Mouse (Mus musculus): Measurements from ENCODE around the gene Zer1. TPM values are rescaled to one million over a fixed set of nuclear protein-coding genes. Genes with fewer than 3 reads are reported as not detected.
"Not testable (repeated sequence)": the region's sequence is repeated elsewhere in the genome, so short reads cannot be mapped to it uniquely, and the experiment has no call there.

Gene Zer1
- polyA plus RNA-seq, 1 experiment = 88.2 TPM

DNA sequence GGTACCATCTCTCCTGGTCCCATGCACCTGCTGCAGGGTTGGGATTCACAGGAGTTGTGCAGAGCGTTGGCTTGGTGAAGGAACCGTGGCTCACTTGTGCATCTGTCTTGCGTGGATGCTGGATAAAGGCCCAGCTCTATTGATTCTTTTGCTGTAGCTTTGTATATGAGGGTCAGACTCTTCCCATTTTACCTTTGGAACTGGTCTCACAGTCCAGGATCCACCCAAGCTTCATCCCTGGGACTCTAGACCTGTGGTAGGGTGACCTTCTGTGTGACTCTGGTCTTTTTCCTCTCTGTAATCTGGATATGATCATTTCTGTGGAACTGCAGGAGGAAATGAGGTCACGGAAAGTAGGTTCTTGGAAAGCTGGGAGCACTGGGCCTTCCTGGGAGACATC, 20.1 kb upstream of the Zer1 start:
- TF ChIP-seq CTCF (IDR thresholded peaks at IDR 0.05; ENCODE audit: borderline replicate concordance, extremely low read depth, insufficient read depth, insufficient read length) (no peak), POLR2A (IDR thresholded peaks at IDR 0.05; ENCODE audit: borderline replicate concordance, extremely low read depth, insufficient read depth, insufficient read length, poor library complexity, severe bottlenecking) (no peak)
- no peak for DNase-seq (ENCODE audit: low read depth)

DNA sequence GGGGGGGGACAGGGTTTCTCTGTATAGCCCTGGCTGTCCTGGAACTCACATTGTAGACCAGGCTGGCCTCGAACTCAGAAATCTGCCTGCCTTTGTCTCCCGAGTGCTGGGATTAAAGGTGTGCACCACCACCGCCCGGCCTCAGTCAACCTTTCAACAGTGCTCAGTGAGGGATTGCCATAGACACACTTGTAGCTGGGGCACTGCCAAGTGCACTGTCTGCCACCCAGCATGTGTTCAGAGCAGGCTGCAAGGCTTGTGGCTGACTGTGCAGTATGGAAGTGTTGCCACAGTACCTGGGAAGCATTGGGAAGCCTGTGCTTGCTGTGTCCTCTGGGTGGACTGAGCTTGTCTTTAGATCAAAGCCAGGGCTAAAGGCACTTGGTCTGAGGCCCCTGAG, 15.6 kb upstream of the Zer1 start:
- peak; percentile 17 for DNase-seq (ENCODE audit: low read depth)

GRCm38 (mm10) chr2:30136458-30136857, 12.1 kb upstream of the Zer1 start:
- TF ChIP-seq POLR2A (IDR thresholded peaks at IDR 0.05; ENCODE audit: borderline replicate concordance, extremely low read depth, insufficient read depth, insufficient read length, poor library complexity, severe bottlenecking) = no peak
- TF ChIP-seq CTCF (IDR thresholded peaks at IDR 0.05; ENCODE audit: borderline replicate concordance, extremely low read depth, insufficient read depth, insufficient read length) = no peak

DNA sequence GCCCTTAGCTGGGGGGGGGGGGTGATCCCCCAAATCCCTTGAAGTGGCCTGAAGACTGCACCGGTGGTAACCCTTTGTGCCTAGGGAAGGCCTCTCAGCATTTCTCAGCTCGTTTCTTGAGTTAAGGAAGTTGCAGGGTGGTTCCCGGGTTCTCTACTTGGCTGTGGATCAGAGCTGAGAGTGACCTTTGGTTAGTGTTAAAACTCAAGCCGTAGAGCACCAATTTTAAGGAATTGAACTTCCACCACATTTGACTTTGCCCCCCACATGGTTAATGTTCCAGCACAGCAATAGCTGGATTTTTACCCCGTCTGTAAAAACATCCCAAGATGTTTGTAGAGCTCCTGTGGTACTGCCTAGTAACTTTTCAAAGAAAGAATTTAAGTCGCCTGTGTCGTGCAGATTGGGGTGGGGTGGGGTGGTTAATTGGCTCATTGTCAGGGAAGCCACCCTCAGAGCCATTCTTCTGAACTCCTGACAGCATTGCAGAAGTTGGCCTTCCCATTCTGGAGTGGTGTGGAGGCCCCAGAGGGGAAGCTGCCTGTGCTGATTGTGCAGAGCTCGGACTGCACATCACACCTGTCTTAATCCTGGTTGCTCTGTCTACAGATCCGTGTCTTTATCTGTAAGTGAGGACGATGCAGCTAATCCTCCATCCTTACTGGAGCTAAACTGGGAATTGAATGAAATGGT, 10.7 kb upstream of the Zer1 start:
- no peak for DNase-seq (ENCODE audit: low read depth)
- no peak for TF ChIP-seq CTCF (IDR thresholded peaks at IDR 0.05; ENCODE audit: borderline replicate concordance, extremely low read depth, insufficient read depth, insufficient read length)
- no peak for TF ChIP-seq POLR2A (IDR thresholded peaks at IDR 0.05; ENCODE audit: borderline replicate concordance, extremely low read depth, insufficient read depth, insufficient read length, poor library complexity, severe bottlenecking)

More at GRCm38 (mm10) chr2:30136458-30136857, 12.1 kb upstream of the Zer1 start:
- no peak for DNase-seq (ENCODE audit: low read depth)

DNA sequence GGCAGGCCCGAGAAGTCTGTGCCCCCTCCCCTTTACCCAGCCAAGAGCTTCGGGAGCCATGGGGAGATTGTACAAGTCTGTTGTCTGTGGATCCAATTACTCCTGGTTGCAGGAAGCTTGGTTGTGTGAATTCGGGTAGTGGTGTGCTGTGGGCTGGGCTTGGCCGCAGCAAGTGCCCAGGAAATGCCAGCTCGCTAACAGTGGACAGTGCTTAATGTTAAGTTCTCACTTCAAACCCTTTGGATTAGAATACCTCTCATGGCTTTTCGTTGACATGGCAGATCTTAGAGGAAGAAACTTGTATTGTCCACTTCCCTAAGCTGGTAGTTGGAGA, 10.0 kb upstream of the Zer1 start:
- no peak for DNase-seq (ENCODE audit: low read depth)
- TF ChIP-seq CTCF (IDR thresholded peaks at IDR 0.05; ENCODE audit: borderline replicate concordance, extremely low read depth, insufficient read depth, insufficient read length) = no peak
- no peak for TF ChIP-seq POLR2A (IDR thresholded peaks at IDR 0.05; ENCODE audit: borderline replicate concordance, extremely low read depth, insufficient read depth, insufficient read length, poor library complexity, severe bottlenecking)

GRCm38 (mm10) chr2:30133613-30134377, 9.4 kb upstream of the Zer1 start, which contains the start of gene Tbc1d13:
Tbc1d13 (plus strand) TSS chr2:30133746.
- peak; percentile 98 for DNase-seq (ENCODE audit: low read depth)
- TF ChIP-seq POLR2A (IDR thresholded peaks at IDR 0.05; ENCODE audit: borderline replicate concordance, extremely low read depth, insufficient read depth, insufficient read length, poor library complexity, severe bottlenecking) (peak; percentile 33; the same call in 1 of the 2 replicates), CTCF (IDR thresholded peaks at IDR 0.05; ENCODE audit: borderline replicate concordance, extremely low read depth, insufficient read depth, insufficient read length) (no peak)

DNA sequence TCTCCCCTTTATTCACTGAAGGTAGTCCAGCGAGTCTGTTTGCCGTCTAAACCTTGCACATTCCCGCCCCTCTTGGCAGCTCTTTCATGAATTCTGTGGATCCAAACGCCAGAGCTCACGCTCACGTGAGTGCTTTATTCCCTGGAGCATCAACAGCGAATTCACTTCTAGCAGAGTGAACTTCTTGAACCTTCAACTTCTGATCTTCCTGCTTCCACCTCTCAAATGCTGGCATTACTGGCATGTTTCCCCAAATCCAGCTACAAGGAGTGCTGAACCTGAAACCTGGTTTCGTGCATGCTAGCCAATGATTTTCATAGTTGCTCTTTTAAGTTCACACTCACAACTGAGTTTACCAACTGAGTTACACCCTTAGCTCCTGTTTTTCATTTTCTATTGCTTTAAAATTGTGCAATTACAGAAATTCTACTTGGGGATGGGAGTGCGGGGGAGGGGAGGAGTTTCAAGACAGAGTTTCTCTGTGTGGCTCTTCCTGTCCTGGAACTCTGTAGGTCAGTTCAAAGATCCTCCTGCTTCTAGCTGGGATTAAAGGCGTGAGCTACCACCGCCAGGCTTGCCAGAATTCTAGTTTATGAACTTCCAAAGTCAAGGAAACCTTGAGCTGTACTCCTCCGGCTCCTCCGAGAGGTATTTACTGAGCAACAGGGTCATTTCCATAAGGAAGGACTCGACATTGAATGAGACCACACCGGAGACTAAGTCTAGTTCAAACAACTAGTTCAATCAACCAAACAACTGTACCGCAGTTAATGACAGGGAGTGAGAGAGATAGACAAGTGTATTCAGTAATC, 8.6 kb upstream of the Zer1 start:
- no peak for TF ChIP-seq POLR2A (IDR thresholded peaks at IDR 0.05; ENCODE audit: borderline replicate concordance, extremely low read depth, insufficient read depth, insufficient read length, poor library complexity, severe bottlenecking)
- TF ChIP-seq CTCF (IDR thresholded peaks at IDR 0.05; ENCODE audit: borderline replicate concordance, extremely low read depth, insufficient read depth, insufficient read length) = no peak
- DNase-seq (ENCODE audit: low read depth) = peak; percentile 28

DNA sequence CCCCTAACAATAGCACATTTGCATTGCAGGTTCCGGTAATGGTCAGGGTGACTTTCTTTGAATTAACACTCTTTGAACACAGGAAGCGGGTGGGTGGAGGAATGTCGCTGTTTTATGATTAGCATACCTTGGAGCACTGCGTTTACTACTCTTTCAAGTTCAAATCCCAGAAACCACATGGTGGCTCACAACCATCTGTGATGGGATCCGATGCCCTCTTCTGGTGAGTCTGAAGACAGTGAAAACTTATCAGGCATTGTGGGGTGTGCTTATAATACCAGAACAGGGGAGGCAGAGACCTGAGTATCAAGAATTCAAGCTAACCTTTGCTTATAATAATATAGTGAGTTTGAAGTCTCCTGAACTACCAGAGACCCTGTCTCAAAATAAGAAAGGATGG, 6.9 kb upstream of the Zer1 start:
- DNase-seq (ENCODE audit: low read depth) = not testable (repeated sequence)

- no peak for DNase-seq (ENCODE audit: low read depth)
- TF ChIP-seq CTCF (IDR thresholded peaks at IDR 0.05; ENCODE audit: borderline replicate concordance, extremely low read depth, insufficient read depth, insufficient read length) (no peak), POLR2A (IDR thresholded peaks at IDR 0.05; ENCODE audit: borderline replicate concordance, extremely low read depth, insufficient read depth, insufficient read length, poor library complexity, severe bottlenecking) (no peak)
Observed at GRCm38 (mm10) chr2:30130156-30130555, 5.8 kb upstream of the Zer1 start.

DNA sequence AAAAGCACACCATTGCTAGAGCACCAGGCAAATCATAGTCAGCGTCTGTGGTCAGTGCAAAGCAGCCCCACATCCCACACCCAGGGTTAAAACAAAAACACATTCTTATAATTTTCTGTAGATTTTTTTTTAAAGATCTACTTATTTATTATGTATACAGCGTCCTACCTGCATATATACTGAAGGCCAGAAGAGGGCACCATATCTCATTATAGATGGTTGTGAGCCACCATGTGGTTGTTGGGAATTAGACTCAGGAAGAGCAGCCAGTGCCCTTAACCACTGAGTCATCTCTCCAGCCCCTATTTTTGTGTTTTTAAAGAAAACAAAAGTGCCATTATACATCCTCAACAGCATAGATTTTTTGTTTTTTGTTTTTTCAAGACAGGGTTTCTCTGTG, 4.4 kb upstream of the Zer1 start:
- peak; percentile 44; the same call in 1 of the 2 replicates for TF ChIP-seq CTCF (IDR thresholded peaks at IDR 0.05; ENCODE audit: borderline replicate concordance, extremely low read depth, insufficient read depth, insufficient read length)
- no peak for TF ChIP-seq POLR2A (IDR thresholded peaks at IDR 0.05; ENCODE audit: borderline replicate concordance, extremely low read depth, insufficient read depth, insufficient read length, poor library complexity, severe bottlenecking)
- DNase-seq (ENCODE audit: low read depth) = peak; percentile 63

DNA sequence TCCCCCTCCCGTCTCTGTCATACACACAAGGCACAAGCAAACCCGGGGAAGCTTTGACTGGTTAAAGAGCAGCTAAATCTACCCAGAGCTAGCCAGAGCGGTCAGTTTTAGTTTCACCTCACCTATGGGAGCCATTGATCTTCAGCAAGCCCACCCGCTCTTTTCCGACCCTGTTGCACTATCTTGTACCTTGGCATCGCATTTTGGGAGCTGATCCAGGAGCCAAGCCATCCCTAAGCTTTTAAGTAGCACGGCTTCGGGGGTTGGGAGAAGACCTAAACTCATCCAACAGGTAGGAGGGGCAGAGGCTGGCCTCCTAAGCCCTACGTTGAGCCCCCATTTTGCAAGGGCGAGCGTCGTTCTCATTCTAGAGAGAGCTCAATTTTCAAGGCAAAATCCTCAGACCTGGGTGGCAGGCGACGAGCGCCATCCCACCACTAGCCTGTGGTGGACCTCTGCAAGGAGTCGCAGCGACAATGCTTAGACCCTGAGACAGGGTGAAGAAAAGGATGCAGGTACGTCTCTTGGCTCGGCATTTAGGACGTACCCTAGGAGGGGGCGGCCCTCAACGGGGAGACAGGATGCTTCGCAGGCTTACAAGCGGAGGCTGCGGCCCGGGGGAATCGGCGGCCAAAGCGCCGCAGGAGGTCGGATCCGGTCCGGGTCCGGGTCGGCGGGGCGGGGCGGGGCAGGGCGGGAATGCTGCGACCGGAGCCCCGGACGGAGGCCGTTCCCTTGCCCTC, 485 bp downstream of the Zer1 start:
- no peak for DNase-seq (ENCODE audit: low read depth)
- TF ChIP-seq CTCF (IDR thresholded peaks at IDR 0.05; ENCODE audit: borderline replicate concordance, extremely low read depth, insufficient read depth, insufficient read length) (no peak), POLR2A (IDR thresholded peaks at IDR 0.05; ENCODE audit: borderline replicate concordance, extremely low read depth, insufficient read depth, insufficient read length, poor library complexity, severe bottlenecking) (no peak)

Data from brain, embryonic 14.5 days (tissue).